Mouse (Mus musculus) liver, embryonic 14.5 days (tissue): ENCODE results near the gene Olfr155. TPM values are rescaled to one million over a fixed set of nuclear protein-coding genes. Genes with fewer than 3 reads are reported as not detected.
A peak's percentile ranks its signal among the peaks of the same experiment; 100 is the strongest.

Source experiments
- ATAC-seq: fragments of 200-750 bp; cut with Nextera tagmentation; 2 replicates; pipeline ENCODE4 v1.8.0; 2017; ENCODE audit warnings: moderate number of reproducible peaks, mild to moderate bottlenecking, moderate library complexity; ENCODE audit not compliant: insufficient read depth
- DNase-seq, 3 experiments: peaks; one replicate each; pipeline ENCODE4 v3.0.0-alpha.2; 2012 to 2013; ENCODE audit warnings: low read depth in 3 of 3, low spot score in 3 of 3
- H3K27ac ChIP-seq: fragments of 300-500 bp; sonication (generic); 2 replicates; pipeline ENCODE4 v1.5.1; 2014; ENCODE audit warnings: moderate library complexity, mild to moderate bottlenecking, control low read depth, inconsistent platforms
- H3K27me3 ChIP-seq: fragments of 300-500 bp; sonication (generic); 2 replicates; pipeline ENCODE4 v1.6.1; 2014; ENCODE audit warnings: mild to moderate bottlenecking, low read length, moderate library complexity; ENCODE audit not compliant: control insufficient read depth, insufficient read depth
- H3K36me3 ChIP-seq: fragments of 300-500 bp; sonication (generic); replicated peaks from 2 replicates; pipeline ENCODE4 v1.6.1; 2014; ENCODE audit warnings: low read depth; ENCODE audit not compliant: control insufficient read depth, insufficient read depth
- H3K4me1 ChIP-seq, 2 experiments: fragments of 200-500 bp in 1 of 2; fragments of 300-500 bp in 1 of 2; sonication (generic) in 1 of 2; replicated peaks; 2 replicates each; pipeline ENCODE4 v1.6.1; 2012 to 2014; ENCODE audit warnings: antibody characterized with exemption in 1 of 2, inconsistent platforms in 1 of 2, low read length in 1 of 2; ENCODE audit not compliant: control insufficient read depth in 2 of 2, insufficient read depth in 2 of 2
- H3K4me2 ChIP-seq: fragments of 300-500 bp; sonication (generic); 2 replicates; pipeline ENCODE4 v1.6.1; 2014; ENCODE audit warnings: low read depth, mild to moderate bottlenecking, control low read depth, moderate library complexity
- H3K4me3 ChIP-seq, 2 experiments: fragments of 200-500 bp in 1 of 2; fragments of 300-500 bp in 1 of 2; sonication (generic) in 1 of 2; 2 replicates each; pipeline ENCODE4 v1.5.1; 2012 to 2014; ENCODE audit warnings: low read depth in 2 of 2, low read length in 2 of 2, mild to moderate bottlenecking in 2 of 2, control low read depth in 1 of 2, inconsistent platforms in 1 of 2, moderate library complexity in 1 of 2; ENCODE audit not compliant: insufficient read depth in 1 of 2
- H3K9ac ChIP-seq: fragments of 300-500 bp; sonication (generic); replicated peaks from 2 replicates; pipeline ENCODE4 v1.6.1; 2014; ENCODE audit warnings: mild to moderate bottlenecking, control low read depth, moderate library complexity
- H3K9me3 ChIP-seq: fragments of 300-500 bp; sonication (generic); 2 replicates; pipeline ENCODE4 v1.6.1; 2016; ENCODE audit warnings: low read length, mixed read lengths; ENCODE audit not compliant: control insufficient read depth
- CTCF ChIP-seq: IDR thresholded peaks from 2 replicates; pipeline ENCODE4 v1.5.1; 2016; ENCODE audit warnings: antibody characterized with exemption, low read depth, control low read depth
- EP300 ChIP-seq: IDR thresholded peaks from 2 replicates; pipeline ENCODE4 v1.6.1; 2016; ENCODE audit warnings: antibody characterized with exemption, low read depth
- WGBS: fragments of 180-500 bp; shearing (Covaris S2); extraction: QIAGEN DNeasy Blood & Tissue Kit; methylation state at CpG from one replicate; pipeline ENCODE4 v1.1.7; 2014; ENCODE audit not compliant: insufficient replicate concordance; 5-methylcytosine and 5-hydroxymethylcytosine counted together
- polyA plus RNA-seq, 2 experiments: library from polyadenylated mRNA; depleted of rRNA in 1 of 2; stranded (reverse) in 1 of 2; unstranded in 1 of 2; fragments of >200 nt; fragmentation: Nextera tagmentation in 1 of 2; extraction: Ambion mirVana in 1 of 2; gene quantifications; 2 replicates each; pipeline versions ENCODE4 v1.2.1 to v1.2.3; 2012 to 2014

Gene Olfr155
- polyA plus RNA-seq (2012; rRNA removed) (not detected in 2 replicates), polyA plus RNA-seq (2014; fragmentation: Nextera tagmentation; extraction: Ambion mirVana) (not detected in 2 replicates)

GRCm38 (mm10) chr4:43851265-43851664 is at the start of gene Olfr155:
Gene Olfr155 (plus strand): TSS chr4:43851565.
- ATAC-seq (no peak), DNase-seq (no peak)
- no peaks in the 10 kb centered on the region for H3K9me3 ChIP-seq
- no peak within 1 kb of the TSS for H3K27ac ChIP-seq
- H3K36me3 ChIP-seq, result no peaks in the 10 kb centered on the region
- no peak within 1 kb of the TSS for H3K4me3 ChIP-seq
- no peaks in the 10 kb centered on the region for H3K27me3 ChIP-seq
- WGBS, result 65% methylated on average over 6 of the region's 6 CpGs
- TF ChIP-seq EP300 (no peak), CTCF (no peak)
- no peaks in the 10 kb centered on the region for H3K4me1 ChIP-seq
- no peak within 1 kb of the TSS for H3K9ac ChIP-seq
- H3K4me2 ChIP-seq, result no peak within 1 kb of the TSS

GRCm38 (mm10) chr4:43822896-43823550 is 28.3 kb upstream of the Olfr155 start:
- Histone ChIP-seq H3K36me3 (no peaks in the 10 kb centered on the region), H3K27me3 (no peaks in the 10 kb centered on the region), H3K9me3 (no peaks in the 10 kb centered on the region), H3K27ac (no peak overlapping the region), H3K4me2 (no peak overlapping the region), H3K9ac (no peak overlapping the region), H3K4me3 (no peak overlapping the region), H3K4me1 (no peaks in the 10 kb centered on the region)
- 57% methylated on average over 13 of the region's 13 CpGs for WGBS
- TF ChIP-seq CTCF (no peak), EP300 (no peak)
- ATAC-seq, result no peak
- no peak for DNase-seq

GRCm38 (mm10) chr4:43823845-43824337 is 27.5 kb upstream of the Olfr155 start, which contains the start of gene Olfr156:
Gene Olfr156 (minus strand): TSS chr4:43823895.
- Histone ChIP-seq H3K9ac (no peak within 1 kb of the TSS), H3K9me3 (no peaks in the 10 kb centered on the region), H3K4me3 (no peak within 1 kb of the TSS), H3K36me3 (no peaks in the 10 kb centered on the region), H3K27me3 (no peaks in the 10 kb centered on the region), H3K4me1 (no peaks in the 10 kb centered on the region), H3K4me2 (no peak within 1 kb of the TSS), H3K27ac (no peak within 1 kb of the TSS)
- WGBS, result 26% methylated on average over 7 of the region's 7 CpGs
- DNase-seq (no peak), ATAC-seq (no peak)
- TF ChIP-seq CTCF (peak; percentile 60), EP300 (no peak)

- DNase-seq (no peak), ATAC-seq (no peak)
- 81% methylated on average over 4 of the region's 4 CpGs for WGBS
- H3K4me1 ChIP-seq, result no peaks in the 10 kb centered on the region
- H3K27me3 ChIP-seq, result no peaks in the 10 kb centered on the region
- no peaks in the 10 kb centered on the region for H3K9me3 ChIP-seq
- H3K9ac ChIP-seq, result no peak overlapping the region
- H3K36me3 ChIP-seq, result no peaks in the 10 kb centered on the region
- no peak overlapping the region for H3K4me2 ChIP-seq
- no peak overlapping the region for H3K4me3 ChIP-seq
- H3K27ac ChIP-seq, result no peak overlapping the region
- TF ChIP-seq CTCF, result no peak
- TF ChIP-seq EP300, result no peak
Measured at GRCm38 (mm10) chr4:43828806-43829205, 22.6 kb upstream of the Olfr155 start.

GRCm38 (mm10) chr4:43832031-43832430 is 19.3 kb upstream of the Olfr155 start:
- DNase-seq (no peak), ATAC-seq (no peak)
- Histone ChIP-seq H3K4me3 (no peak overlapping the region), H3K27ac (no peak overlapping the region), H3K4me1 (no peaks in the 10 kb centered on the region), H3K4me2 (no peak overlapping the region), H3K9me3 (no peaks in the 10 kb centered on the region), H3K9ac (no peak overlapping the region), H3K27me3 (no peaks in the 10 kb centered on the region), H3K36me3 (no peaks in the 10 kb centered on the region)
- no peak for TF ChIP-seq EP300
- peak; percentile 16; the same call in 1 of the 2 replicates for TF ChIP-seq CTCF
- 55% methylated on average over 5 of the region's 5 CpGs for WGBS
